Mouse (Mus musculus): ENCODE measurements around the gene 2210408I21Rik.

GRCm38 (mm10) chr13:77324101-77324500 is 188.8 kb downstream of the 2210408I21Rik start:
- no peak for TF ChIP-seq CTCF (IDR thresholded peaks at IDR 0.05; ENCODE audit: low read depth)
- TF ChIP-seq EP300 (IDR thresholded peaks at IDR 0.05; ENCODE audit: low read depth) = no peak

Measured in liver, embryonic 14.5 days (tissue).